Mouse (Mus musculus) G1E (cell line): ENCODE measurements around the gene Ugt1a7c. TPM values are rescaled to one million over a fixed set of nuclear protein-coding genes. Genes with fewer than 3 reads are reported as not detected.
"Not testable (repeated sequence)": the region's sequence is repeated elsewhere in the genome, so short reads cannot be mapped to it uniquely, and the experiment has no call there.

ENCODE experiments used
- ATAC-seq: 2 replicates; pipeline ENCODE4 v1.8.0; 2016; ENCODE audit warnings: mild to moderate bottlenecking; ENCODE audit not compliant: insufficient number of reproducible peaks, poor library complexity, low FRiP score, severe bottlenecking; ENCODE audit errors: extremely low read depth
- DNase-seq: peaks from one replicate; pipeline ENCODE4 v3.0.0; 2012; ENCODE audit warnings: low spot score
- H3K27me3 ChIP-seq: 2 replicates; pipeline ENCODE4 v1.6.1; 2012; ENCODE audit warnings: mild to moderate bottlenecking, low read length, inconsistent platforms; ENCODE audit not compliant: insufficient read depth
- H3K36me3 ChIP-seq: replicated peaks from 2 replicates; pipeline ENCODE3; 2012; ENCODE audit warnings: mild to moderate bottlenecking, inconsistent platforms
- H3K4me1 ChIP-seq: 2 replicates; pipeline ENCODE4 v1.6.1; 2012; ENCODE audit warnings: low read depth, low read length, inconsistent platforms, mixed read lengths; ENCODE audit not compliant: insufficient read depth
- H3K4me3 ChIP-seq: 2 replicates; pipeline ENCODE4 v1.5.1; 2012; ENCODE audit warnings: low read depth, mild to moderate bottlenecking, inconsistent platforms, low read length, moderate library complexity, mixed read lengths
- H3K9me3 ChIP-seq: replicated peaks from 2 replicates; pipeline ENCODE4 v1.6.1; 2012; ENCODE audit warnings: inconsistent platforms
- CTCF ChIP-seq: IDR thresholded peaks from 2 replicates; pipeline ENCODE4 v1.5.1; 2012; ENCODE audit warnings: low read depth, low read length, inconsistent platforms, mixed read lengths
- GATA1 ChIP-seq: IDR thresholded peaks from 2 replicates; pipeline ENCODE4 v1.6.1; 2012; ENCODE audit warnings: borderline replicate concordance, low read length, inconsistent platforms, mixed read lengths
- GATA2 ChIP-seq: IDR thresholded peaks from 2 replicates; pipeline ENCODE4 v1.6.1; 2012; ENCODE audit warnings: low read depth, low read length, inconsistent platforms, borderline replicate concordance
- POLR2AphosphoS5 ChIP-seq: IDR thresholded peaks from 2 replicates; pipeline ENCODE4 v1.6.1; 2012; ENCODE audit warnings: low read depth, low read length, inconsistent platforms; ENCODE audit not compliant: insufficient replicate concordance
- TAL1 ChIP-seq: conservative IDR thresholded peaks from 2 replicates; pipeline ENCODE4 v1.6.1; 2012; ENCODE audit warnings: low read depth, low read length, inconsistent platforms, mixed read lengths
- polyA plus RNA-seq: library from polyadenylated mRNA; stranded (reverse); fragments of >175 nt; gene quantifications from 2 replicates; pipeline ENCODE4 v1.2.3, GENCODE M21; 2012
- total RNA-seq, 2 experiments: library from RNA; stranded (forward) in 1 of 2; stranded (reverse) in 1 of 2; fragments of 200-1000 nt in 1 of 2; fragments of >200 nt in 1 of 2; fragmentation: Nextera tagmentation in 1 of 2; gene quantifications; 2 replicates each; pipeline ENCODE4 v1.2.3; 2014 to 2017

The Ugt1a7c gene
- total and polyA plus RNA-seq, 3 experiments = 0.18 to 4.5 (median 0.30) TPM

DNA sequence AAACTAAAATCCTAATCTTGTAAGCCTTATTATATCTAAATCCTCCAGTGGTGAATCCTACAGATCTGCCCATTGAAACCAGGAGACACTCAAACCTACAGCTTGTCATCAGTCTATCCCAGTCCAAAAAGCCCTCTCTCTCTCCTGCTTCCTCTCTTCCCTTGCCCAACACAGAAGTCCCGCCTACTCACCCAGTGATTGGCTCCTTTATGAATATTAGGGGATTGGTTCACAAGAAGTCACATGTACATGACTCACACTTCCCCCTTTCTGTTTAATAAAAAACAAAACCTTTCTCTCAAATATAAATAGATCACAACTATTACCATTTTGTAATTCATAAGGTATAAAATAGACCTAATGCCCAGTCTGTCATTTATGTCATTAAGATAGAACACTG is 17.7 kb upstream of the Ugt1a7c start:
- Histone ChIP-seq H3K9me3 (no peaks in the 10 kb centered on the region), H3K36me3 (no peaks in the 10 kb centered on the region), H3K27me3 (peaks cover 11% of the 10 kb centered on the region), H3K4me1 (peaks cover 6% of the 10 kb centered on the region), H3K4me3 (no peak overlapping the region)
- DNase-seq (peak; percentile 6), ATAC-seq (peak; percentile 66)
- TF ChIP-seq GATA2 (no peak), POLR2AphosphoS5 (no peak), CTCF (no peak), GATA1 (no peak), TAL1 (no peak)

DNA sequence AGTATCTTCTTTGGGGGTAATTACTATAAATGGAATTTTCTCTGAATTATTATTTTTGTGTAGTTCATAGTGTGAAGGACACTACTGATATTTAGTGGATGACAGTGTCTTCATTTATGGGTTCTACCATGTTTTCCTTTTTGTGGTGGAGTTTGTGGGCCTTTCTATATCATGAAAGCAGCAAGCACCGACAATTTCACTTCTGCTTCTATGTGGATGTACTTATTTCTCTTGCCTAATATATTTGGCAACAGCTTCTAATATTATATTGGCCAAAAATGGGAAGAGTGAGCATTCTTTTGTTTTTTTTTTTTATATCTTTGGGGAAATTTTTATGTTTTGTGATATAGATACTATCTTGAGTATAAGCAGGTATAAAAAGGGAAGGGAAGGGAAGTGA is 13.2 kb upstream of the Ugt1a7c start:
- no peaks in the 10 kb centered on the region for H3K9me3 ChIP-seq
- H3K36me3 ChIP-seq = no peaks in the 10 kb centered on the region
- TF ChIP-seq GATA2 (no peak), POLR2AphosphoS5 (no peak), GATA1 (no peak), TAL1 (no peak), CTCF (no peak)
- ATAC-seq (no peak), DNase-seq (no peak)
- peaks cover 22% of the 10 kb centered on the region for H3K27me3 ChIP-seq
- peaks cover 5% of the 10 kb centered on the region for H3K4me1 ChIP-seq
- H3K4me3 ChIP-seq = no peak overlapping the region

DNA sequence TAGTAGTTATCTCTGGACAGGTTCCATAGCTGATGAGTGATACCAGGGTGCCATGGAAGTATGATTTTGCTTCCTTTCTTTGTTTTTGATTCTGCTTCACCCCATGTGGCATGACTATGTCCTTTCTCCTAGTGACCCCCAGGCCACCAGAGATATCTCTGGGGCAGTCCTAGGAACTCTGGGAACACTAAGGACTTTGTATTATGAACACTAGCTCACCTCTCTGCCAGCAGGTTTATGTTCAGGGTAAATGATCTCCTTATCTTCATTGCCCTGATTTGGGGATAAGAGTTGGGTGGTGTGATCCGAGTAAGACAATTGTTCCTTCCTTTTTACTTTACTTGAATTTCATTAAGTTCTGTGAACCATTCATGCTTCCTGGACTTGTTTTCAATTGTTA is 8.7 kb upstream of the Ugt1a7c start:
- Histone ChIP-seq H3K36me3 (no peaks in the 10 kb centered on the region), H3K27me3 (peaks cover 39% of the 10 kb centered on the region), H3K9me3 (no peaks in the 10 kb centered on the region), H3K4me1 (no peaks in the 10 kb centered on the region), H3K4me3 (no peak overlapping the region)
- DNase-seq = no peak
- no peak for ATAC-seq
- TF ChIP-seq POLR2AphosphoS5 (no peak), GATA1 (no peak), GATA2 (no peak), TAL1 (no peak), CTCF (no peak)

DNA sequence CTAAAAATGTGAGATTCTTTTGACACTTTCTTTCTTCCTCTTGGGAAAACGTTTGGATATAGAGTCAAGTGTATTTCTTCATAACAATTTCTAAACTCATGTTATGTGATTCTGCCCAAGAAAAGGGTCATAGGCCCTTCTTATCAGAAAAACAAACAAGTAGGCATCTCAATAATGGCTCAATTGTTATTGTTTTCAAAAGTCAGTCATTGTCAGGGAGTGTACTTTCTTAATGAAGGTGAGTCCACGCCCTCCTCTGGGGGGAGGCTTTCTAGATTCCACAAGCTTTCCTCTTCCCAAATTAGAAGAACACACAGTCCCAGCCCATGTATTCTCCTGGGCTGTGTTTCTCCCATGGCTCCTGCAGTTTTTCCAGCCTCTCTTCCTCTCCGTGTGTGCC is 7.3 kb upstream of the Ugt1a7c start, which contains the start of gene Ugt1a8:
Gene Ugt1a8 (plus strand): TSS at position 301 of the 400 bp plus-strand sequence.
- Histone ChIP-seq H3K4me3 (no peak within 1 kb of the TSS), H3K4me1 (peaks cover 3% of the 10 kb centered on the region; the same call in 1 of the 2 replicates)
- no peak for ATAC-seq

DNA sequence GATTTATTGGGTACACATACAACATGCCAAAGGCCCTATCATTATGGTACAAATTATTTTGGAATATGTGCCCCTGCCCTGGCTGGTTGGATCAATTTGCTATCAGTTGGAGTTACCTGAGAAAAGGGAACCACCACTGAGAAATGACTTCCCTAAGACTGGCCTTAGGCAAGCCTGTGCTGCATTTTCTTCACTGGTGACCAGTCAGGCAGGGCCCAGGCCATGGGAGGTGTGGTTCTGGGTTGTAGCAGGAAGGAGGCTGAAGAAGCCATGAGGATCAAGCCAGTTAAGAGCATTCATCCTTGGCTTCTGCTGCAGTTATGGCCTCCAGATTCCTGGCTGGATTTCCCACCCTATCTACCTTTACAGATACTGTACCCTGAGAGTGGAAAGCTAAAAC is 2.5 kb upstream of the Ugt1a7c start:
- no peak for DNase-seq
- TF ChIP-seq TAL1 (no peak), POLR2AphosphoS5 (no peak), CTCF (no peak), GATA2 (no peak), GATA1 (no peak)
- no peaks in the 10 kb centered on the region for H3K36me3 ChIP-seq
- no peak for ATAC-seq
- peaks cover 41% of the 10 kb centered on the region for H3K27me3 ChIP-seq
- H3K9me3 ChIP-seq = no peaks in the 10 kb centered on the region
- H3K4me3 ChIP-seq = no peak overlapping the region
- peaks cover 18% of the 10 kb centered on the region for H3K4me1 ChIP-seq

More for the DNA sequence above, 7.3 kb upstream of the Ugt1a7c start, which contains the start of gene Ugt1a8:
- TF ChIP-seq GATA1 (no peak), POLR2AphosphoS5 (no peak), GATA2 (no peak), TAL1 (no peak), CTCF (no peak)
- H3K27me3 ChIP-seq = peaks cover 38% of the 10 kb centered on the region
- no peaks in the 10 kb centered on the region for H3K36me3 ChIP-seq
- no peaks in the 10 kb centered on the region for H3K9me3 ChIP-seq
- no peak for DNase-seq

DNA sequence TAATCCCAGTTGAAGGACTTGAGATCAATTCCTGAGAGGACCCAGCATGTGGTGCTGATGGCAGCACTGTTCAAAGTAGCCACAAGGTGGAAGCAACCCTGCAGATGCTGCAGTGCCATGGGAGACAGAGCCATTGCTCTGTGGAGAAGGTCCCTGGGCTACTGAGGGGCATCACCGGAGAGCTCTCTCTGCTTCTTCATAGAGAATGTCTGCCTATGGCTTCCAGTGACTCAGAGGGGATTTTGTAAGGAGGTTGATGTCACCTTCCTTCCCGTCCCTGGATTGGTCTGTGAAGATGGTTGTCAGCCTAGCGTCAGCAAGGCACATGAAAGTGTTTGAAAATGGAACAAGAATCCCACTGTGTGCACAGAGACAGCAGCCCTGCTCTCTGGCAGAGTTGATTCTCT is 589 bp upstream of the Ugt1a7c start:
- Histone ChIP-seq H3K4me1 (peaks cover 22% of the 10 kb centered on the region), H3K27me3 (peaks cover 28% of the 10 kb centered on the region)
- not testable (repeated sequence) for H3K36me3 ChIP-seq, DNase-seq, H3K9me3 ChIP-seq, H3K4me3 ChIP-seq
- ATAC-seq = peak; percentile 51; the same call in 1 of the 2 replicates

DNA sequence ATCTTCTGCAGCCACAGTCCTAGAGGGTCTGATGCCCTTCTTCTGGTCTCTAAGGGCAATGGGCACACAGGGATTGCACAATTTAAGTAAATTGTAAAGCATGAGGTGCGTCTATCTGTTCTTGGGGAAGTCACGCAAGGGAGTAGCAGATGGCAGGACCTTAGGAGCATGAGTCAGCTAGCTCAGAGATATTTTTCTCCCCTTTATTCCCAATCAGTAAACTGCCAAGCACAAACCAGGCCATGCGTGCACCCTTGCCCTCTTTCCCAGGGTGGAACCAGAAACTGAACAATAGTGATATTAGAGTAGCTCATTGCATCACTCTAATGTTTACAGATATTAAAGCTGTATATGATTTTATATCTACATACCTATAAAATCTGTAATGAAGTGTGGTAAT is 3.7 kb downstream of the Ugt1a7c start:
- not testable (repeated sequence) for H3K4me3 ChIP-seq, ATAC-seq, DNase-seq, H3K9me3 ChIP-seq, H3K36me3 ChIP-seq
- peaks cover 41% of the 10 kb centered on the region for H3K4me1 ChIP-seq
- peaks cover 23% of the 10 kb centered on the region for H3K27me3 ChIP-seq

DNA sequence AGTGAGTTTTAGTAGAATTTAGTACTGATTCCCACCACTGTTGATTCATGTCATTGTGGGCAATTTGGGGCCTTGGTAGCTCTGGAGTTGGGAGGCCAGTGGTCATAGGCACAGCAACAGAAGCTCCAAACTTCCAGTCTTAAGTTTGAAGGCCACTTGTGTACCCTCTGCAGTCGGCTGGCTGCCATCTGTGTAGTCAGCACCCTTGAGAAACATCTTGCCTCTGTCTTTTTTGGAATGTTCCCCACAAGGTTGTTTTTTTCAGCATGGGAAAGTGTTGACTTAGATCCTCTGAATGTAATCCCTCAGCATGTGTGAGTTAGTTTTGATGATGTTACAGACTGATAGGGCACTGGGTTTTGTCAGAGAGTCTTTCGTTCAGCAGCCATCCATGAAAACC is 4.8 kb downstream of the Ugt1a7c start:
- peaks cover 44% of the 10 kb centered on the region for H3K4me1 ChIP-seq
- H3K9me3 ChIP-seq, H3K4me3 ChIP-seq, ATAC-seq, DNase-seq, H3K36me3 ChIP-seq: not testable (repeated sequence)
- peaks cover 18% of the 10 kb centered on the region for H3K27me3 ChIP-seq

DNA sequence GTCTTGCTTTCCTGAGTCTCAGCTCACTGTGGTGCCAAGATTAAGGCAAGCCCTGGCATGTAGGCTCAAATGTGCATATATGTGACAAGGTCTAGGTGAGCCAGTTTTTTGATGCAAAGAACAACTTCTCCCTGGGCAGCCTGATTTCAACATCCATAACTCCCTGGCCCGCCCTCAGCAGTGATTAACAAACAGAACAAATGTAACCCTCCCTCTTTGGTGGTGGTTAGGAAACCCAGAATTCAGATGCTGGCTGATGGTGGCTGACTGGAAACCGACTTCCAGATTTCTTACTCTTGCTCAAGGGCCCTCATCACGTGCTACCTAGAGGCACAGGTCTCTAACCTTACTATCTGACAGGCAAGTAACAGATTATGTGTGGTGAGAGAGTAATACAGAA is 8.2 kb downstream of the Ugt1a7c start, which contains the start of gene Ugt1a6b:
Gene Ugt1a6b (plus strand): TSS at position 234 of the 400 bp plus-strand sequence.
- Histone ChIP-seq H3K4me1 (peaks cover 57% of the 10 kb centered on the region), H3K27me3 (peaks cover 10% of the 10 kb centered on the region; the same call in 1 of the 2 replicates)
- not testable (repeated sequence) for H3K9me3 ChIP-seq, H3K36me3 ChIP-seq, DNase-seq, H3K4me3 ChIP-seq
- ATAC-seq = peak; percentile 86
